Mouse (Mus musculus) activated CD4-positive, CD25-positive, alpha-beta regulatory T cell (primary cell): ENCODE data around the gene Ankrd34c. TPM values are rescaled to one million over a fixed set of nuclear protein-coding genes. Genes with fewer than 3 reads are reported as not detected.

Source experiments
- polyA plus RNA-seq, 2 experiments: library from polyadenylated mRNA; unstranded; fragments of 100-300 nt; shearing (Covaris generic); gene quantifications; one replicate each; pipeline ENCODE4 v1.2.1; 2017

Gene Ankrd34c
- not detected for polyA plus RNA-seq

DNA sequence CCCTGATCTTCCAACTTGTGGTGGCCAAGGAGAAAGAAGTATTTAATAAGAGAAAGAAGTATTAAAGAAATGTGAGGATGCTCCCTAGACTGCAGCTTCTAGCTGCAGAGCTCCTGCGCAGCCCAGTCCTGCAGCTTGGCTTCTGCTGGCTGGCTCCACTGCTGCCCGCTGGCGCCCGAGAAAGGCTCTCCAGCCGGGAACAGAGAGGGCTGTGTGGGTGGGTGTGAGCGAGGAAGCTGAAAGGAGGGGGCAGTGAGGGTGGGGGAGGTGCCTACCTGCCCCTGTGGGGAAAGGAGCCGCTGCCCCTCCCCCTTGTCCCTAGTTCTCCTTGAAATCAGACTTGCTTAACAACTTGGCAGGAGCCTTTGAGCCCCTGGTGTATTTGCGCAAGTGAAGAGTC lies at the start of gene Ankrd34c:
TSS of gene Ankrd34c (minus strand) at position 181 of the 400 bp plus-strand sequence.

DNA sequence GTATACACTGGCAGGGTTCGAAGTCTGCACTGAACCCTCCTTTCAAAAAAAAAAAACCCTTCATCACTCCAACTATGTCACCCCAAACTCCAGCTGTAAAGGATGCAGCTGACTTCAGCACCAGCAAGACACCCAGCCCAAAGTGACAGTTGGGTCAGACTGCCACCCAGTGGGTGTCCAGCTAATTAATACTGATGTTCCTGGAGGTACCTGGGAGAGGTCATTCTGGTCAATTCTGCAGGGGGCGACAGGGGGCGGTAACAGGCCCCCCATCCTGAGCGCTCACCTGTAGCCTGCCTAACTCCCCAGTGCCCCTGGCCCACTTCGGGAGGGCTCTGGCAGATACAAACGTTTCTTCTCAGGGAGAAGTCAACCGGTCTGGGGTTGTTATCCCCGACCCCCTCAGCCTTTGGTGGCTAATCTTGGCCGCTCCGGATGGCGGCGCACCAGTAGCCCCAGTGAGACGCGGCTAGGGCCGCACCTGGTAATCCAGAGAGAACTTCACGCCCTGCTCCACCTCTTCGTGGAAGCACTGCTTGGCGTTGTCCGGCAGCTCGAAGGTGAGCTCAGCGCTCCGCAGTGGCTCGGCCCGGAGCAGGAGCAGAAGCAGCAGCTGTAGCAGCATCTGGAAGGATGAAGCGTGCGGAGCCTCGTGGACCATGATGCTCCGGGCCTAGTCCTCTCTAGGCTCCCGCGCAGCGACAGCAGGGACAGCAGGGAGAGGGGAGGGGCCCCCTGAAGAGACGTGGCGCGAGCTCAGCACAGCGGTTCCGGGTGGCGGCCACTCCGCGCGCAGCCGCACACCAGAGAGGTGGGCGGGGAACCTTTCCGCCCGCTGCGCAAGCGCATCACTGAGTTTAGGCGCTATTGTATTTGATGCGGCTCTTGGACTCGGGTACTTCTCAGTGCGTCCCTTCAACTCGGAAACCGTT lies 33.7 kb downstream of the Ankrd34c start, which contains the start of gene Tmed3:
TSS of gene Tmed3 (minus strand) at position 804 of the 932 bp plus-strand sequence.

Other genes starting within 250 kb of the Ankrd34c start
- under 1 TPM in 1 of 2 experiments, not detected in 1; 0.06 TPM for gene Minar1, start 115.3 kb downstream of the Ankrd34c start, polyA plus RNA-seq
- 10 to 100 TPM; 37.1 to 46.5 TPM for gene Tmed3, start 33.4 kb downstream of the Ankrd34c start, polyA plus RNA-seq
- under 1 TPM; 0.31 to 0.72 TPM for gene Rasgrf1, start 171.4 kb upstream of the Ankrd34c start, polyA plus RNA-seq